Mouse (Mus musculus) megakaryocyte, embryonic 14.5 days (primary cell): ENCODE measurements around the gene Ndufaf1. TPM values are rescaled to one million over a fixed set of nuclear protein-coding genes. Genes with fewer than 3 reads are reported as not detected.

Source experiments
- H3K27me3 ChIP-seq: replicated peaks from 2 replicates; pipeline ENCODE3; 2012; ENCODE audit warnings: inconsistent platforms
- H3K36me3 ChIP-seq: replicated peaks from 2 replicates; pipeline ENCODE3; 2012; ENCODE audit warnings: low read length, inconsistent platforms, mixed read lengths
- H3K4me1 ChIP-seq: 2 replicates; pipeline ENCODE4 v1.6.1; 2012; ENCODE audit warnings: inconsistent platforms
- H3K4me3 ChIP-seq: replicated peaks from 2 replicates; pipeline ENCODE3; 2012; ENCODE audit warnings: moderate library complexity, mild to moderate bottlenecking, inconsistent platforms
- H3K9me3 ChIP-seq: 2 replicates; pipeline ENCODE4 v1.6.1; 2012; ENCODE audit warnings: inconsistent platforms
- FLI1 ChIP-seq: IDR thresholded peaks from 2 replicates; pipeline ENCODE4 v1.6.1; 2012; ENCODE audit warnings: low read length, inconsistent platforms, mixed read lengths
- GATA1 ChIP-seq: IDR thresholded peaks from 3 replicates; pipeline ENCODE4 v1.6.1; 2012; ENCODE audit warnings: mixed read lengths, low read length, inconsistent platforms, borderline replicate concordance
- polyA plus RNA-seq: library from polyadenylated mRNA; stranded (reverse); fragments of >175 nt; gene quantifications from 2 replicates; pipeline ENCODE4 v1.2.3, GENCODE M21; 2012; ENCODE audit warnings: low replicate concordance; ENCODE audit not compliant: insufficient read depth

The Ndufaf1 gene
- polyA plus RNA-seq, 1 experiment, result 1.1 TPM

- H3K4me1 ChIP-seq, result peaks cover 38% of the 10 kb centered on the region
- no peaks in the 10 kb centered on the region for H3K27me3 ChIP-seq
- peaks cover 5% of the 10 kb centered on the region for H3K36me3 ChIP-seq
- H3K4me3 ChIP-seq, result peak within 1 kb of the TSS; percentile 97
- TF ChIP-seq GATA1 (no peak), FLI1 (no peak)
- no peaks in the 10 kb centered on the region for H3K9me3 ChIP-seq
Observed at GRCm38 (mm10) chr2:119618199-119618982, 44.2 kb downstream of the Ndufaf1 start, which contains the start of the genes Nusap1 and Oip5. Gene Nusap1, plus strand, starts transcription at chr2:119618298. Gene Oip5, minus strand, starts transcription at chr2:119618469.

GRCm38 (mm10) chr2:119617841-119618198 lies 44.8 kb downstream of the Ndufaf1 start:
- Histone ChIP-seq H3K9me3 (no peaks in the 10 kb centered on the region), H3K36me3 (peaks cover 7% of the 10 kb centered on the region), H3K4me3 (peak overlapping the region; percentile 97), H3K4me1 (peaks cover 37% of the 10 kb centered on the region), H3K27me3 (no peaks in the 10 kb centered on the region)
- no peak for TF ChIP-seq FLI1
- TF ChIP-seq GATA1, result no peak

GRCm38 (mm10) chr2:119607023-119607422 lies 55.6 kb downstream of the Ndufaf1 start:
- peaks cover 87% of the 10 kb centered on the region for H3K36me3 ChIP-seq
- TF ChIP-seq GATA1, result no peak
- no peak for TF ChIP-seq FLI1
- H3K4me1 ChIP-seq, result peaks cover 51% of the 10 kb centered on the region

More at GRCm38 (mm10) chr2:119607023-119607422, 55.6 kb downstream of the Ndufaf1 start:
- Histone ChIP-seq H3K27me3 (no peaks in the 10 kb centered on the region), H3K9me3 (no peaks in the 10 kb centered on the region), H3K4me3 (no peak overlapping the region)

Other genes with a start within 250 kb of the Ndufaf1 start
- gene Ino80, start 185.1 kb downstream of the Ndufaf1 start, polyA plus RNA-seq, result 2.3 and 2.7 TPM in 2 replicates
- gene Exd1, start 115.2 kb downstream of the Ndufaf1 start, polyA plus RNA-seq, result 0.01 TPM in 1 of 2 replicates, not detected in the other
- gene Chp1, start 115.1 kb downstream of the Ndufaf1 start, polyA plus RNA-seq, result 9.7 and 15.1 TPM in 2 replicates
- gene Nusap1, start 44.5 kb downstream of the Ndufaf1 start, polyA plus RNA-seq, result 1.3 TPM in 1 of 2 replicates, not detected in the other
- 4.8 TPM in 1 of 2 replicates, not detected in the other for gene Oip5, start 44.4 kb downstream of the Ndufaf1 start, polyA plus RNA-seq
- gene Rtf1, start 12.2 kb upstream of the Ndufaf1 start, polyA plus RNA-seq, result 19.2 and 81.2 TPM in 2 replicates
- 0.04 and 1.9 TPM in 2 replicates for gene Itpka, start 79.5 kb upstream of the Ndufaf1 start, polyA plus RNA-seq
- 0.25 TPM in 1 of 2 replicates, not detected in the other for gene Ltk, start 97.6 kb upstream of the Ndufaf1 start, polyA plus RNA-seq
- gene Rpap1, start 124.7 kb upstream of the Ndufaf1 start, polyA plus RNA-seq, result 8.7 and 9.1 TPM in 2 replicates
- 0.64 TPM in 1 of 2 replicates, not detected in the other for gene Tyro3, start 134.9 kb upstream of the Ndufaf1 start, polyA plus RNA-seq
- 0.28 and 1.3 TPM in 2 replicates for gene Mga, start 234.4 kb upstream of the Ndufaf1 start, polyA plus RNA-seq